Mouse (Mus musculus): ENCODE data around the gene Zfp382.

DNA sequence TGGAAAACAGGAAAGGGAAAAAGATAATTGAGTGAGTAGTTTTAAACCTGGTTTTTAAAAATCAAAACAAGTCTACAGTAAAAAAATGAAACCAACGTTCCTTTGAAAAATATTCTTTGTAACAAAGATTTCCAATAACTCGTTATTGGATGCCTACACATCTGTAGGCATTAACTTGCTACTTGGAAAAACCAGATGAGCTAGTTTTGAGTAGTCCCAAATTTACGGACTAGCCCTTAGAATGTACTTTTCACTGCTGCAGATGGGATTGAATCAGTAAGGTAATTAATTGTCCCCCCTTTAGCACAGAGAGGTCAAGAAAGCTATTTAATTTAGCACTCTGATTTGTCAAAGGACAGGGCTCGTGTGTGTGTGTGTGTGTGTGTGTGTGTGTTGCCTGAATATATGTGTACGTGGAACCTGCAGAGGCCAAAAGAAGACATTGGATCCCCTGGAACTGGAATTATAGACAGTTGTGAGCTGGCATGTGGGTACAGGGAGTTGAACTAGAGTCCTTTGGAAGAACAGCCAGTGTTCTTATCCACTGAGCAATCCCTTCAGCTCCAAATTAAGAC lies 26.1 kb upstream of the Zfp382 start:
- TF ChIP-seq POLR2A (IDR thresholded peaks at IDR 0.05; ENCODE audit: low read depth, low read length): no peak
- no peak for TF ChIP-seq CTCF (IDR thresholded peaks at IDR 0.05; ENCODE audit: extremely low read depth, insufficient read length, insufficient replicate concordance, low read depth, low read length)
